Mouse (Mus musculus) megakaryocyte, embryonic 14.5 days (primary cell): ENCODE measurements around the gene Dcun1d4.

Experiments used
- FLI1 ChIP-seq: IDR thresholded peaks from 2 replicates; pipeline ENCODE4 v1.6.1; 2012; ENCODE audit warnings: low read length, inconsistent platforms, mixed read lengths
- GATA1 ChIP-seq: IDR thresholded peaks from 3 replicates; pipeline ENCODE4 v1.6.1; 2012; ENCODE audit warnings: mixed read lengths, low read length, inconsistent platforms, borderline replicate concordance

DNA sequence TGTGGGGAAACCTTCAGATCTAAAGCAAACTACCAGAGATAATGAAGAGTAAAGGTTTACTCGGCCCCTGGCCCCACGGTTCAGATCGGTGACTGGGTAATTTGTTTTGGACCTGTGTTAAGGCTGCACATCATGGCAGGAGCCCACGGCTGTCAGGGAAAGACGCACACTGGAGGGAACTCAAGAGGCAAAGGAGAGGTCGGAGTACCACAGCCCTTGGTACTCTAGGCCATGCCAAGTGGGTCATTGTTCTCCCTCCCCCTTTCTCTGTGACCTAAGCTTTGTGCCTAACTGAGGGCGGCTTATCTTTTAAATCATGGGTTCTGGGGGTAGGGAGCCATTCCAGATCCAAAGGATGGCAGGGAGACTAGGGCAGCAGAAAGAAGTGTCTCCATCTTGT lies 601 bp downstream of the Dcun1d4 start:
- TF ChIP-seq GATA1 (no peak), FLI1 (no peak)
